Mouse (Mus musculus) 416B (cell line): ENCODE results near the gene Kcnn1.

Experiments
- DNase-seq: peaks from one replicate; pipeline ENCODE4 v3.0.0; 2011; ENCODE audit warnings: low read depth

Kcnn1 gene

GRCm38 (mm10) chr8:70816679-70817078 lies 46.4 kb downstream of the Kcnn1 start:
- peak; percentile 37 for DNase-seq

GRCm38 (mm10) chr8:70812885-70813284 lies 50.2 kb downstream of the Kcnn1 start:
- DNase-seq, result no peak

- DNase-seq, result no peak
Observed at GRCm38 (mm10) chr8:70812055-70812454, 51.0 kb downstream of the Kcnn1 start.

- DNase-seq, result peak; percentile 81
Observed at GRCm38 (mm10) chr8:70810962-70811680, 51.9 kb downstream of the Kcnn1 start.

- no peak for DNase-seq
Observed at GRCm38 (mm10) chr8:70808955-70809701, 53.9 kb downstream of the Kcnn1 start.

- DNase-seq, result no peak
Observed at GRCm38 (mm10) chr8:70808239-70808638, 54.8 kb downstream of the Kcnn1 start, which contains the start of gene Il12rb1. TSS of gene Il12rb1 (plus strand) at chr8:70808449.

GRCm38 (mm10) chr8:70807304-70807703 lies 55.8 kb downstream of the Kcnn1 start:
- no peak for DNase-seq

GRCm38 (mm10) chr8:70806541-70806940 lies 56.5 kb downstream of the Kcnn1 start:
- DNase-seq, result peak; percentile 65

GRCm38 (mm10) chr8:70804481-70805206 lies 58.4 kb downstream of the Kcnn1 start, which contains the start of gene Mast3:
TSS of gene Mast3 (minus strand) at chr8:70805054.
- DNase-seq, result peak; percentile 87

GRCm38 (mm10) chr8:70803761-70804480 lies 59.1 kb downstream of the Kcnn1 start:
- DNase-seq, result peak; percentile 71

GRCm38 (mm10) chr8:70802786-70803510 lies 60.1 kb downstream of the Kcnn1 start:
- DNase-seq, result no peak

- no peak for DNase-seq
Observed at GRCm38 (mm10) chr8:70801830-70802229, 61.2 kb downstream of the Kcnn1 start.

GRCm38 (mm10) chr8:70801156-70801555 lies 61.9 kb downstream of the Kcnn1 start:
- DNase-seq, result no peak

- DNase-seq, result no peak
Observed at GRCm38 (mm10) chr8:70800648-70801047, 62.4 kb downstream of the Kcnn1 start.

GRCm38 (mm10) chr8:70798281-70798680 lies 64.8 kb downstream of the Kcnn1 start:
- no peak for DNase-seq

- DNase-seq, result peak; percentile 93
Observed at GRCm38 (mm10) chr8:70797081-70798070, 65.7 kb downstream of the Kcnn1 start.

- no peak for DNase-seq
Observed at GRCm38 (mm10) chr8:70796403-70797080, 66.5 kb downstream of the Kcnn1 start.

GRCm38 (mm10) chr8:70795370-70795769 lies 67.7 kb downstream of the Kcnn1 start:
- no peak for DNase-seq

GRCm38 (mm10) chr8:70794215-70794614 lies 68.8 kb downstream of the Kcnn1 start:
- no peak for DNase-seq
